Mouse (Mus musculus) cerebellum, postnatal 14 days (tissue): ENCODE results near the gene Sumo2.
"Not testable (repeated sequence)": the region's sequence is repeated elsewhere in the genome, so short reads cannot be mapped to it uniquely, and the experiment has no call there.

Experiments
- DNase-seq, 2 experiments: peaks; one replicate each; pipeline ENCODE4 v3.0.0; 2021; ENCODE audit warnings: mixed read lengths in 2 of 2

Gene Sumo2

DNA sequence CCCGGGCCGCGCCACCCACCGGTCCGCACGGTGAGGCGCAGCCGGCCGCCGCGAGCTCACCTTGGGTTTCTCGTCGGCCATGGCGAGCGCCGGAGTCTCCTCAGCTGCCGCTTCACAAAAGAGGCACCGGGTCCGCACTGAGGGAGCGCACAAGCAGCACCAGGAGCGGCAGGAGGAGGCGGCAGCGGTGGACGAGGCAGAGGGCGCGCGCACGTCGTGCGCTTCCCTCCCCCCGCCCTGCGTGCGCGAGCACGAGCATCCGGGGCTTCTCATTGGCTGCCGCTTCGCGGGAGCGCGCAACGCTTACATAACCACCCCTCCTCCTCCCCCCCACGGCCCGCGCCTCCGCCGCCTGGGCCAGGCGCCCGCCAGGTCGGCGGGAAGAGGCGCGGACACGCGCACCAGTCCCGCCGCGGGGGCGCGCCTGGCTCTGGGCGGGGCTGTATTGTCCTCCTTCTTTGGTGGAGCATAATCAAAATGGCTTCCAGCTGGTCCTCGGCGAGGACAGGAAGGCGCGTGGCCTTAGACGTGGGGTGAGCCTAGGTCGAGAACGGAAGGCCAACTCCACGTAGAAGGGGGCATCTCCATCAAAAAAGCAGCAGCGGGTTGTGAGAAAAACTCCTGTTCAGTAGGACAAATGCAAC lies at the start of gene Sumo2:
Gene Sumo2, minus strand, starts transcription at position 239 of the 644 bp plus-strand sequence.
- peak; percentile 99 to 100 for DNase-seq

- no peak for DNase-seq
These were observed 49.6 kb upstream of the Sumo2 start for GRCm38 (mm10) chr11:115585573-115586100.

GRCm38 (mm10) chr11:115584376-115585073 lies 48.4 kb upstream of the Sumo2 start:
- DNase-seq = no peak

- no peak for DNase-seq
These were observed 47.0 kb upstream of the Sumo2 start for GRCm38 (mm10) chr11:115582913-115583606.

DNA sequence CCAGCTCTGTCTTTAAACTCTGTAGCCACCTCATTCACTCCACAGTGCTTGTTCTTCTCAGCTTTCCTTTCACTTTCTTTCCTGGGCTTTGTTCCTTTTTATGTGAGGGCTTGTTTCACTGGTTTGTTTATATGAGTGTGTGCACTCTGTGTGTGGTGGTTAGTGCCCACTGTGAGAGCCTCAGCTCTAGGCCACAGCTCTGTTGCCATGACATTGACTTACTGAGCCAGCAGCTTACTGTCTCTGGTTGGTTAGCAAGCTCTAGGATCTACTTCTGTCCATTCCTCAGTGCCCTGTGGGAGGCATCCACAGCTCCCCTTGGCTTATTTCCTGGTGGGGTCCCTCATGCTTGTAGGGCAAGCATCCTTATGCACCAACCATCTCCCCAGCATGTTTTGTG lies 43.0 kb upstream of the Sumo2 start:
- DNase-seq = no peak

- no peak for DNase-seq
These were observed 28.9 kb upstream of the Sumo2 start for GRCm38 (mm10) chr11:115564961-115565360.

DNA sequence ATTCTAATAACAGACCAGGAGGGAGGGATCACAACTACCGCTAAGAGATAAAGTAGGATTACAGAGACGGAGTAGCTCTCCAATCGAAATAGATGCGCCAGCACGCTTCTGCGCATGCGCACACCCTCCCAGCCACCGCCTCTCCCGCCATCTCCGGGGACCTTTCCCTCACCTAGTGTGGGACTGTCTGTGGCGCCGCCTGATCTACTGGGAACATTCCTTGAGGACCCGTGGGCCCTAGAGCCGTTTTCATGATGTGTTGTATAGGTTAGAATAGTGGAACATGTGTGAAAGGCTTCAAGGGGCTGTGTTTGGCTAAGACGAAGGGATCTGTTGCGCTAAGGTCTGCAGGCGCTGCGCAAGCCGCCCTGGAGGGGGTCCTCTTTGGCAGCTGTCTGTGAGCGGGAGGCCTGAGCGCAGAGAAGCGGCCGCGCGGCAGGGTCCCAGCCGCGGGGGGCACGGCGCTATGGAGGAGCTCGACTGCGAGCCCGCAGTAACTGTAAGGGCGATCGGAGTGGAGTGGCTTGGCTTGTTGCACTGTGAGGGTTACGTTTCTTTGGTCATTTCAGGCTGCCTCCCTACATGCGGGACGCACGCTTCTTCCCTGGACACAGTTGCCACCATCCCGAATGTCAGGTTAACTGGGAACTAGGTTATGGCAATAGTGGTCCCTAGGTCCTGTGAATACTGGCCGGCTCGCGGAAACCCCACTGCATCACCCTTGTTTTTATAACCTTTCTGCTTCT lies 28.2 kb upstream of the Sumo2 start, which contains the start of gene Nup85:
Gene Nup85, plus strand, starts transcription at position 371 of the 746 bp plus-strand sequence.
- DNase-seq = peak; percentile 99

- DNase-seq = peak in 1 of 2 experiments; percentile 35
These were observed 27.3 kb upstream of the Sumo2 start for GRCm38 (mm10) chr11:115563406-115563805.

- no peak for DNase-seq
These were observed 19.6 kb upstream of the Sumo2 start for GRCm38 (mm10) chr11:115555717-115556116.

GRCm38 (mm10) chr11:115552783-115553182 lies 16.7 kb upstream of the Sumo2 start:
- peak in 1 of 2 experiments; percentile 15 for DNase-seq

DNA sequence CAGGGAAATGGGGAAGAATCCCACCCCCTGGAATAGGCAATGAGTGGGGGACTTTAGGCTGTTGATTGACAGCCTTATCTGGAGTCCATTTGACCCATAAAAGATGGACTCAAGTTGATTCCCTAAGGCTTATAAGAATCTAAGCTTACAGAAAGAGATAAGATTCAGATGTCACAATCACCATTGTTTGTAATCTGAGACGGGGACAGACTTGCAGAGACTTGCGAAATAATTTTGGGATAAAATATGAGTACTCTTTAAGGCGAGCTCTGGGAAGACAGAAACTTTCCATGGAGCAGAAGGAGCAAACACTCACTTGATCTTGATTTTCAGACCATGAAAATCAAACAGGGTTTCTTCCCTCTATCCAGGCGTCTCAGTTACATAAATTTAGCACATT lies 7.5 kb upstream of the Sumo2 start:
- DNase-seq = no peak

DNA sequence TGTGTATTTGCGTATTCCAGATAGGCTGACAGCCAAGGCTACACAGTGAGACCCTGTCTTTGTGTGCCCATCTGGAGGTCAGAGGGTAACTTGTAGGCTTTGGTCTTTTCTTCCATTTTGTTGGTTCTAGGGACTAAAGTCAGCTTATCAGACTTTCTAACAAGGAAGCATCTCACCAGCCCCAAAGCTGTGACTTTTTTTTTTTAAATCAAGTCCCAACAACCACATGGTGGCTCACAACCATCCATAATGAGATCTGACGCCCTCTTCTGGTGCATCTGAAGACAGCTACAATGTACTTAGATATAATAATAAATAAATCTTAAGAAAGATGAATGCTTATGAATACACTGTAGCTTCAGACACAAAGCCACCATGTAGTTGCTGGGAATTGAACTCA lies 2.0 kb upstream of the Sumo2 start:
- no peak for DNase-seq

DNA sequence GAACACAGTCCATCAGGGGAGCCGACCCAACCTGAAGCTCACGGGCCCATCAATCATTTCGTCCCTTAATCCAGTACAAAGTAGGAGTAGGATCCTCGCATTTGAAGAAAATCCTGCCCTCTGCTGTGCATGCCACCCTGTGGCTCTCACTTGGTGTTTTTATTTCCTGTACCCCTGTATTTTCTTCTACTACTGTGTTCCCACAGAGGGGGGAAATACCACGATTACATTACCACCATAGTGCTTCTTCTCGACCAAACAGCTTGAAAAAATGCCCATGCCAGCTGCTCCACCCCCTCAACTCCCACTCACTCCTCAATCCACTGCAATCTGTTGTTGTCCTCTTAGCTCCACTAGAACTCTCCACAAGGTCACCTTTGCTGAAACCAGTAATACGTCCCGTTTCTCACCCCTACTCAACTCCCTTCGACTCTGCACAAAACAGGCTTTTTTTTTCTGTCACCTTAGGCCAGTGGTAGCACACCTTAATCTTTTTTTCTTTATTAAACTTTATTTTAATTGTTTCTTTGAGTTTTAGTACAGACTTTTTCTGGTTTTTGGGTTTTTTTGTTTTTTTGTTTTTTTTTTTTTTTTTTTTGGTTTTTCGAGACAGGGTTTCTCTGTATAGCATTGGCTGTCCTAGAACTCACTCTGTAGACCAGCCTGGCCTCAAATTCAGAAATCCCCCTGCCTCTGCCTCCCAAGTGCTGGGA lies 936 bp upstream of the Sumo2 start:
- peak in 1 of 2 experiments; percentile 24 for DNase-seq

GRCm38 (mm10) chr11:115535401-115536037 lies 557 bp downstream of the Sumo2 start:
- peak; percentile 74 to 75 for DNase-seq

DNA sequence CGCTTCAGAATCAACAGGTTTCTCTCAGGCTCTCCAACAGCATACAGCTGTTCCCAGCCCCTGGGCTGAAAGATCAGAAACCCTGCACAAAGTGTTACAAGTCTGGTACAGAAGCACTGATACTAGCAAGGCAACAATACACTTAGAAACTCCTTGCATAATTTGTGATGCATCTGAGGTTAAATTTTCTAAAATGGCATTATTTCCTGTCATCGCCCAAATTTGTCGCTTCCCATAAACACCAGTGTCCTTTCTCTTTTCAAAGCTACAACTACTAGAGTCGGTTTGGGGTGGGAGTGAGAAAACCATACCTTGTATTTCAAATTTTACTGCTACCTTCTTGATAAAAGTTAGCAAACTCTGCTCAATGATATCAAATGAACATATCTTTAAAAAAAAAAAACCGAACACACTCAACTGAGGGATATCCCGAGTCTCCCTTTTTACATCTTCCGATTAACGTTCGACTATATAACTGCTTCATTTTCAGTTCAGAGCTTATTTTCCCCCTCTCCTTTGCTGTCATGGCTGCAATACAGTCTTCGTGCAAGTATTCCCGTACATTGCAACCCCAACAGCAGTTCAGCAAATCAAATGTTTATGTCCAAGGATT lies 1.2 kb downstream of the Sumo2 start:
- DNase-seq = no peak

GRCm38 (mm10) chr11:115526446-115526845 lies 9.6 kb downstream of the Sumo2 start:
- not testable (repeated sequence) for DNase-seq

DNA sequence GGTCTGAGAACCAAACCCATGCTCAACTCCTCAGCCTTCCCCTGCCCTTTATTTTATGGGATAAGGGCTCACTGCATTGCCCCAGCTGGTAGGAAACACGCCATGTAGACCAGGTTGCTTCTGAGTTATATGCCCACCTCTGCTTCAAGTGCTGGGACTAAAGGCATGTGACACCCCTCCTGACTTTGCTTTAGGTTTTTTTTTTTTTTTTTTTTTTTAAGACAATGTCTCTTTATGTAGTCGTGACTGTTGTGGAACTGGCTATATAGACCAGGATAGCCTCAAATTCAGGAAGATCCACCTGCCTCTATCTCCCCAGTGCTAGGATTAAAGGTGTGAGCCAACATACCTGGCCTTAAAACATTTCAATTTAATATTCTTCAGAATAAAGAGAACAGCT lies 13.4 kb downstream of the Sumo2 start:
- no peak for DNase-seq

DNA sequence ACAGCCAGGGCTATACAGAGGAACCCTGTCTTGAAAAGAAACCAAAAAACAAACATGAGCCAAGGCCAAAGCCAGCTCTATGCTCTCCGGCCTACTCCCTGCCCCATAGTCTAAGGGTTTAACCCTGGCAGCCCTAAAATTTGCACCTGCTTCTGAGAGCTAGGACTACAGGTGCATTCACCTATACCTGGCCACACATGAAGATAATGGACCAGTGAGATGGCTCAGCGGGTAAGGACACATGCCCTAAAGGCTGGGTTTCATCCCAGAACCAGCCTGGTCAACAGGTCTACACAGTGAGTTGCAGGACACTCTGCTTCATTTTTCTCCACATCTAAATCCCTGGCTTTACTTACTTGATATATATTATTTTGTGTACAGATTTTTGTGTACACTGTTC lies 13.8 kb downstream of the Sumo2 start:
- no peak for DNase-seq

GRCm38 (mm10) chr11:115521080-115521479 lies 15.0 kb downstream of the Sumo2 start:
- no peak for DNase-seq

DNA sequence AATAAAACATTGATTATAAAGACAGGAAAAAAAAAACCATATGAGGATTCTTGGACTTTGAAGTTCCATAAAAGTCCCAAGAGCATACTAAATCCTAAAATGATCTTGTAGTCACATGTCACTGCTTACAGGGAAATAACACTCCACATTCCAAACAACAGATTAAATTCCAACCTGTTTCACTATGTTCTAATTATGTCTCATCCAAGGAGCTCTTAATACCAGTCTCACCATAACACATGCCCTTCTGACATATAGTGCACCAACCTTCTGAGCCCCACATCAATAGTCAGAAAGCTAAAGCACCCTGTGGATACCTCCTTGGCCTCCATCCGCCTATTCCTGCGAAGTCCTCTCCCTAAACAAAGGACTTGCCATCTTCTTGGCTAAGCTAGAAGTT lies 15.9 kb downstream of the Sumo2 start:
- DNase-seq = no peak

- DNase-seq = no peak
These were observed 16.5 kb downstream of the Sumo2 start for GRCm38 (mm10) chr11:115519581-115519980.
